Mouse (Mus musculus) monocyte, adult 2 months (primary cell): Measurements from ENCODE around the gene Washc3.

Source experiments
- DNase-seq, 2 experiments: peaks; one replicate each; pipeline ENCODE4 v3.0.0; 2022; ENCODE audit warnings: low spot score in 2 of 2, low read depth in 1 of 2

Washc3 gene

DNA sequence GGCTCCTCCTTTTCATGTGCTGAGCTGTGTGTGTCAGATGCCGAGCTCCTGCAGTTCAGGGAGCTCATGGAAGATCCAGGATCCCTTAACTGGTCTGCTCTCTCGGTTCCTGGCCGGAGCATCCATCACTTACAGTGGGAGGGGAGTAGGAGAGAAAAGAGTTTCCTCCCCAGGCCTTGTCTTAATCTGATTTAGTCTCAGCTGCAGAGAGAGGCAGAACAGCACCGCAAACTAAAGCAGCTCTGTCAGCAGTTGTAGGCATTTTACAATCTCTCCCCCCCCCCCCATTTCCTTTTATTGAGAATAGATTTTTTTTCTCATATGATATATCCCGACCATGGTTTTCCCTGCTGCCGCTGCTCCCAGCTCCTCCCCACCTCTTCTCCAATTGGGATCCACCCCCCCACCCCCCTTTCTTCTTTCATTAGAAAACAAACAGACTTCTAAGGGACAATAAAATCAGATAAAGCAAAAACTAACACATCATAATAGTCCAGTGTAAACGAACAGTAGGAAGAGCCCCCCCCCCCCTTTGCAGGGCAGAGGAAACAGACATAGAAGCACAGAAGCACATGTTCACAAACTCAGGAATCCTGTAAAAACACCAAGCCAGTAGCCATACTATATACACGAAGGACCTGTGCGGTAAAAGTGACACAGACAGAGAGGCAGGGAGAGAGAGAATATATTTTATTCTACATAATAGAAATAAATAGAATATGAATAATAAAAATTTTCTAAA is 51.4 kb downstream of the Washc3 start:
- no peak for DNase-seq

DNA sequence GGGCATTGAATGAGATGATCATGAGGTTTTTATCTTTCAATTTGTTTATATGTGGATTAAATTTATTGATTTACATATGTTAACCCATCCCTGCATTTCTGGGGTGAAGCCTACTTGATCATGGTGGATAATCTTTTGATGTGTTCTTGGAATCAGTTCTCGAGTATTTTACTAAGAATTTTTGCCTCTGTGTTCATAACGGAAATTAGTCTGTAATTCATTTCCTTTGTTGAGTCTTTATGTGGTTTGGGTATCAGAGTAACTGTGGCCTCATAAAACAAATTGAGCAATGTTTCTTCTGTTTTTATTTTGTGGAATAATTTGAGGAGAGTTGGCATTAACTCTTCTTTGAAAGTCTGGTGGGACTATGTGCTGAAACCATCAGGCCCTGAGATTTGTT is 54.7 kb downstream of the Washc3 start:
- no peak for DNase-seq

DNA sequence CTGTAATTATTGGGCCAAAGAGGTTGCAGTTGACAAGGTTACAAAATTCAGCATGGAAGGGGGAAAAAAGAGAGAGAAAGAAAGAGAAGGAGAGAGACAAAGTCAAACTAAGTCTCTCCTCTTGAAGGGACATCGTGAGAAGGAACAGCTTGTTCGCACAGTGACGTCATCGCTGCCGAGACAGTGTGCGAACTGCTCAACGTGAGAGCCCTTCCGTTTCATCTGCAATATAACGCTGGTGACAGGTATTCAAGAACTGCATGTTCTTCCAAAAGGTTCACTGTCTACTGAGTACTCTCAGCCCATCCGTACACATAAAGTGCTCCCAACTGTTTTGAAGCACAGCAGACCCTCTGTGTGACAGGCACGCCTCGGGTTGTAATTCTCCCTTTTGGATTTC is 59.4 kb downstream of the Washc3 start:
- DNase-seq = no peak

DNA sequence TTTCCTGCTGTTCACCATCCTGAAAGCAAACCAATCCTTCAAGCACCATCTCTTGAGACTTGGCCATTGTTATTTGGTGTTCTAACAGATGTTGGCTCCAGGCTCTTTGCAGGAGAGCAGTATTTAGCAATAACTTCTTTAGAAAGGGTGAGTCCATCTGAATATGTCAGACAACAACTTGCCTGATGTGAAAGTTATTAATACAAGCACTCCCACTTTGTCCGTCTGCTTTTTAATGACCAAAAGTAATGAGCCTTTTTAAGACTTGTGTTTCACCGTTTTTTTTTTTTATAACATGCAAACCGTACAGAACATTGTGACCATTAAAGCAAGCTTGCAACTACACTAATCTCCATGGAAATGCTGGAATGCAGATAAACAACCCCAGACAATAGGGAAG is 60.3 kb downstream of the Washc3 start:
- no peak for DNase-seq

DNA sequence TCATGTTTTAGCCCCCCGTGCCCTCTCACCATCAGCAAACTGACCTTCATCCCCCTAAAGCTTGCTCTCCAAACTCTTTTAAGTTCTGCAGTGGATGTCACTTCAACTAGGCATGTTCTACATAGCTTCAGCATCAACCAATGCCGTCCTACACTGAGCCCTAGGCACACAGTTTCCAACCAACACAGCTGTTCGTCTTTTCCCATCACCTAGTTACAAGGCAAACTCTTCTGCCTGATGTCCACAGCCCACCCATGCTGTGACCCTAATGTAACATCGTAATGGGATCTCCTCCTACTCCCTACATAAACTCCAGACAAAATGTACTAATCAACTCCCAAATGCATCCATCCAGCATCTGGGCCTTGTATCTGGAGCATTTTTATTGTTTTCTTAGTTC is 62.5 kb downstream of the Washc3 start:
- DNase-seq = no peak

DNA sequence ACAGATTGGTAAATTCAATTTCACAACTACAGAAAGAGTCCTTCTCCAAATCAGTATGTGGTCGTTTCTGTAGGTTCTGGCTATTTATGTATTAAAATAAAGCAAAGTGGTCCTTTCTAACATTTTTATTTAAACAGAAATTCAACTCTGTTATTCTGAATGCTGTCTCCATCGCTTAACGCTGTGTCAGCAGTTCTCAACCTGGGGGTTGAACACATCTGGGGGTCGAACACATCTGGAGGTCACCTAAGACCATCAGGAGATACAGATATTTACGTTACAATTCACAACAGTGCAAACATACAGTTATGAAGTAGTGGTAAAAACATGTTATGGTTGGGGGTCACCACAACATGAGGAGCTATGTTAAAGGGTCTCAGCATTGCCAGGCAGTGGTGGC is 73.2 kb downstream of the Washc3 start:
- no peak for DNase-seq

DNA sequence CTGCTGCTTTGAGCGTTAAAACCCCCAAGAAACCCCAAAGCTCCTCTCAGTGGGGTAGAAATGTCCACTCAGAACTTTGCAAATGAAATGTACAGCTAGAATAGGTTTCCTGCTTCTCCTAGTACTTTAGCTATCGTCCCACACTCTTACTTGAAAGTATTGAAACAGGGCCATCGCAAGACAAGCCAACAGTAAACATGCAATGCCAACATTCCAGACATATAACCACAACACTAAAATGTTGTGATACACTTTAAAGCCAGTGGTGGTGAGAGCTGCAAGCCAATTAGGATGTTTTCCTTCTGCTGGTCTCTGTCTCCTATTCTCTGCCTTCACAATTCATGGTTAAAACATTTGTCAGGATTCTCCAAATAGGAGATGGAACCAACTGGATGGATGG is 80.8 kb downstream of the Washc3 start:
- no peak for DNase-seq

DNA sequence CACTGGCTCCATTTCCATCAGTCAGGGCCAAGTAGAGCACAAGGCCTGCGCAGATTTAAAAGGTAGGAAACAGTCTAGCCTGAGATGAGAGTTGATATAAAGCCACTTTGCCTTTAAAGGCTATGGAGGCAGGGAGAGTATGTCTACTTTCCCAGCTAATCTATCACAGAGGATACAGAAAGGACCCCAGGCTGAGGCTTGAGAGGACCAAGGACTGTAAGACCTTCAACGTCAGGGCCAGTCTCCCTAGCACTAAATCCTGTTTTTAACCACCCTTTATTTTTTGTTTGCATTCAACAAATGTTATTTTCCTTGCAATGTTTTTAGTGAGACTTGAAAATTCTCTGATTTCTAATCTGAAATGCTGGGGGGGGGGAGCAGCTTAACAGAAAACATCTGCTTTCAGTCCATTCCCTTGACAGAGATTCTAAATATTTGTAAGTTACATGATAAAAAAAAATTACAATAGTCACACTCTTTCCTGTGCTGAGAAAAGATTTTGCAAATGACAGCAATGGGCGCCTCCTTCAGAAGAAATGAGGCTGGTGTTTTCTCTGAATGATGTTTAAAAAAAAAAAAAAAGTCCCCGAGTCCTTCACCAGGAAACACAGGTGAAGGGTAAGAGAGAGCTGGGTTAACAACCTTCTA is 83.6 kb downstream of the Washc3 start:
- DNase-seq = no peak

DNA sequence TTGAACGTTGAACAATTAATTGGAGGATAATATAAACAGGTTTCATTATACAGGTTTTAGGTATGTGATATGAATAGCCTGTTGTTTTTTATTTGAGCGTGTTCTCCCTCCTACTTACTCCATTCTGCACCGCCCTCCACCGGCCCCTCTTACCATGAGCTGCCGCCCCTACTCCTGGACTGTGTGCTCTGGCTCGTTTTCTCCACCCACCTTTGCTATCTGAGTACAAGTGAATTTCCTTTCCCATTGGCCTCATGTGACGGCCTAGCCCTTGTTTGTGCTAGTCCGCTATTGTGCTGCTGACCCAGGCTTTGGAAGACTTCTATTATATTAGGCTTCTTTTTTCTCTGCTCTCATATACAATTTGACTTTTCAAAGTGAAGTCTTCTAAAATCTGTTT is 86.4 kb downstream of the Washc3 start:
- DNase-seq = no peak

DNA sequence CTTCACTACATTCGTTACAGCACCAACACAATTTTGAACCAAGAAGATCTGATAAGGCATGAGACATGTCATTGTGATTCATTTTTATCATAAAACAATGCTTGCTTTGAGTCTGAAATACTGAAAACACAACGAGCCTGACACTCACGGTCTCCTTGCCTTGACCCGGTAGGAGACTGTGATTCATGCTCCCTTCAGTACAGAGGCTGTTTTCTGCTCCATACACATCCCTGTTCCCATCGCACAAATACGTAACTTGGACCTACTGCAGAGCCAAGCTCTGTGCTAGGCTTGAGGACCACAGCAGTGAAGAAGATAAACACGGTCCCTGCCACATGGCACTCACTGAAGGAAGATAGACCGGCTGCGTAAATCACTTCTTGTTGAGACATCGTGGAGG is 87.2 kb downstream of the Washc3 start:
- DNase-seq = no peak

DNA sequence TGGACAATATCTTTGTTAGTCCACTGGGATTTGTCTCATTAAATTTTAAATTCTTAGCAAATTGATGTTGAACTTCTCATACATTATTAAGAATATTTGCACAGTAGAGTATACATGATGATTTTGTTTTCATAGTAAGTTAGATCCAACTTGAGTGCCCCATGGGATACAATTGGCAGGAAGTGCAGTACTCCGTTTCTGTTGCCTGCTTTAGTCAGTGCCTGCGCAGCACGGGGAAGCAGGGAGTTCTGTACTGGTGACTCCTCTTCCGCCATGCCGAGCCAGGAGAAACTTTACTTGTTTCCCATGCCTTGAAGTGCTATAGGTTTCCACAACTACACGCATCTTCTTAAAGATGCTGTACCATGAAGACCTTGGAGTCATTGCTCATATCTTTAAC is 94.2 kb downstream of the Washc3 start:
- no peak for DNase-seq
